Mouse (Mus musculus) brain, embryonic 14.5 days (tissue): ENCODE data around the gene Btg2.

Experiments used
- CTCF ChIP-seq: fragments of 200-500 bp; IDR thresholded peaks from 2 replicates; pipeline ENCODE4 v1.5.1; 2012; ENCODE audit warnings: inconsistent platforms, mild to moderate bottlenecking, moderate library complexity, borderline replicate concordance; ENCODE audit not compliant: insufficient read depth, insufficient read length; ENCODE audit errors: extremely low read depth
- POLR2A ChIP-seq: fragments of 200-500 bp; IDR thresholded peaks from 2 replicates; pipeline ENCODE4 v1.6.1; 2012; ENCODE audit warnings: mild to moderate bottlenecking, inconsistent platforms, borderline replicate concordance; ENCODE audit not compliant: poor library complexity, insufficient read depth, insufficient read length, severe bottlenecking; ENCODE audit errors: extremely low read depth

- TF ChIP-seq CTCF (no peak), POLR2A (no peak)
Observed at GRCm38 (mm10) chr1:134110449-134110848, 31.5 kb upstream of the Btg2 start.
